ENCODE assay signal across 8 mouse cellular contexts in the genomic region with DNA sequence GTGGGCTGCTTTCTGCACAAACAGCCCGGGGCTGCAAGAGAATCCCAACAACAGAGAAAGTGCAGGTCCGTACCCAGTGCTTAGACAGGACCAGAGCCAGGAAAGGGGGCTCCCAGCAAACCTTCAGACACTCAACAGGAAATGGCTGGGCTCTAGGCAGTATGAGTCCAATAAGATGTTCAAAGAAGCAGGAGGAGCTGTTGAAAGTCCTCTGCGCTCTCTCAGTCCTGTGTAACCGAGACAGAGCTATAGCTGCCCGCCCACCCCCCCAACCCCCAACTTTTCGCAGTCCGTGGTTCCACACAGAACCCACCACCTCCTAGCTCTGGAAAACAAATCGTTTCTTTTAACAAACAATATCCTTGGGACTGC. TPM values are rescaled to one million over a fixed set of nuclear protein-coding genes. Genes with fewer than 3 reads are reported as not detected.
DNase-seq lines count a peak whose midpoint lies in the region; ATAC-seq and TF ChIP-seq lines count a peak whose summit lies in the region.

No protein-coding gene starts in this region.

- no peak for TF ChIP-seq CTCF in kidney, adult 2 months (conservative IDR thresholded peaks at IDR 0.05; ENCODE audit: insufficient read depth, insufficient read length, low read depth, low read length)

- peak overlapping the region; percentile 45; the same call in 1 of the 2 replicates for H3K9ac ChIP-seq in forebrain, embryonic 16.5 days (replicated peaks; ENCODE audit: low read depth, low read length)
- H3K9ac ChIP-seq in limb, embryonic 11.5 days (ENCODE audit: low read length): peak overlapping the region; percentile 77
- H3K9ac ChIP-seq in neural tube, embryonic 13.5 days: peak overlapping the region; percentile 70

- TF ChIP-seq POLR2A in kidney, adult 2 months (IDR thresholded peaks at IDR 0.05; ENCODE audit: low read depth, low read length): no peak

- H3K27ac ChIP-seq in kidney, adult 2 months (ENCODE audit: insufficient read depth, low read depth, low read length): no peak overlapping the region
- H3K27ac ChIP-seq in forebrain, embryonic 16.5 days (ENCODE audit: low read length): no peak overlapping the region
- H3K27ac ChIP-seq in limb, embryonic 11.5 days (replicated peaks; ENCODE audit: low read depth, low read length): peak overlapping the region; percentile 59; the same call in 1 of the 2 replicates
- peak overlapping the region; percentile 57; the same call in 1 of the 2 replicates for H3K27ac ChIP-seq in neural tube, embryonic 13.5 days (replicated peaks)

- DNase-seq in kidney, adult 2 months: no peak
- no peak for DNase-seq in kidney, adult 8-10 months
- DNase-seq in limb, embryonic 11.5 days (ENCODE audit: low spot score): peak; percentile 57
- DNase-seq in spleen, postnatal 4 days (ENCODE audit: low spot score in 2 of 2): no peak
- no peak for DNase-seq in natural killer cell, adult 2 months (ENCODE audit: low spot score in 2 of 2)

- H3K27me3 ChIP-seq in kidney, adult 2 months (replicated peaks; ENCODE audit: control insufficient read depth, insufficient read depth, low read length): peaks cover 2% of the 10 kb centered on the region; the same call in 1 of the 2 replicates
- H3K27me3 ChIP-seq in forebrain, embryonic 16.5 days (replicated peaks; ENCODE audit: control insufficient read depth, insufficient read depth, low read length): peaks cover 6% of the 10 kb centered on the region
- H3K27me3 ChIP-seq in limb, embryonic 11.5 days (ENCODE audit: control insufficient read depth, insufficient read depth, low read length): no peaks in the 10 kb centered on the region
- H3K27me3 ChIP-seq in neural tube, embryonic 13.5 days: peaks cover 35% of the 10 kb centered on the region

- ATAC-seq in forebrain, embryonic 16.5 days: peak; percentile 21
- 0 out of 2 replicates have a peak, but pooled peaks have one; percentile 63 for ATAC-seq in limb, embryonic 11.5 days (ENCODE audit: insufficient number of reproducible peaks, low FRiP score, low TSS enrichment, low read depth)
- ATAC-seq in neural tube, embryonic 13.5 days (ENCODE audit: low read depth): peak; percentile 41
- no peak for ATAC-seq in megakaryocyte-erythroid progenitor cell, adult 5-6 weeks (replicated peaks; ENCODE audit: low FRiP score, low TSS enrichment, poor library complexity, severe bottlenecking)

- H3K4me2 ChIP-seq in forebrain, embryonic 16.5 days (ENCODE audit: low read length): peak overlapping the region; percentile 82
- peak overlapping the region; percentile 86 for H3K4me2 ChIP-seq in limb, embryonic 11.5 days (ENCODE audit: low read depth, severe bottlenecking)
- peak overlapping the region; percentile 99 for H3K4me2 ChIP-seq in neural tube, embryonic 13.5 days

- no peaks in the 10 kb centered on the region for H3K4me1 ChIP-seq in kidney, adult 2 months (ENCODE audit: control insufficient read depth, insufficient read depth, low read length)
- H3K4me1 ChIP-seq in forebrain, embryonic 16.5 days (replicated peaks; ENCODE audit: control insufficient read depth, insufficient read depth, low read length): peaks cover 12% of the 10 kb centered on the region
- 0 out of 2 replicates have a peak, but pooled peaks cover 4% of the 10 kb centered on the region for H3K4me1 ChIP-seq in limb, embryonic 11.5 days (ENCODE audit: control insufficient read depth, insufficient read depth, low read length)
- peaks cover 20% of the 10 kb centered on the region for H3K4me1 ChIP-seq in neural tube, embryonic 13.5 days (replicated peaks)

- 5% methylated on average over 8 of the region's 8 CpGs for WGBS in kidney, adult 2 months
- 2% methylated on average over 8 of the region's 8 CpGs for WGBS in forebrain, embryonic 16.5 days
- 0% methylated on average over 8 of the region's 8 CpGs for WGBS in limb, embryonic 11.5 days
- WGBS in neural tube, embryonic 13.5 days: under 1% methylated on average over 8 of the region's 8 CpGs

- no peaks in the 10 kb centered on the region for H3K9me3 ChIP-seq in forebrain, embryonic 16.5 days (ENCODE audit: control insufficient read depth, low read length)
- H3K9me3 ChIP-seq in limb, embryonic 11.5 days (ENCODE audit: control insufficient read depth, low read length): no peaks in the 10 kb centered on the region
- no peaks in the 10 kb centered on the region for H3K9me3 ChIP-seq in neural tube, embryonic 13.5 days

- H3K4me3 ChIP-seq in kidney, adult 2 months (ENCODE audit: insufficient read depth, low read depth, low read length): peak overlapping the region; percentile 63
- H3K4me3 ChIP-seq in forebrain, embryonic 16.5 days (replicated peaks; ENCODE audit: low read length): peak overlapping the region; percentile 47
- H3K4me3 ChIP-seq in limb, embryonic 11.5 days (ENCODE audit: low read depth, low read length): peak overlapping the region; percentile 69
- peak overlapping the region; percentile 63 for H3K4me3 ChIP-seq in neural tube, embryonic 13.5 days

- H3K36me3 ChIP-seq in kidney, adult 2 months (ENCODE audit: control insufficient read depth, insufficient read depth, low read length): no peaks in the 10 kb centered on the region
- H3K36me3 ChIP-seq in forebrain, embryonic 16.5 days (ENCODE audit: control insufficient read depth, insufficient read depth): no peaks in the 10 kb centered on the region
- H3K36me3 ChIP-seq in limb, embryonic 11.5 days (ENCODE audit: control insufficient read depth, insufficient read depth, low read length): no peaks in the 10 kb centered on the region
- no peaks in the 10 kb centered on the region for H3K36me3 ChIP-seq in neural tube, embryonic 13.5 days

RNA-seq across cellular contexts. Expression of a gene that starts 0.8 kb away (rescaled TPM):
- polyA plus RNA-seq in kidney, adult 2 months (2012; rRNA removed): 6.8 and 7.8 TPM in 2 replicates
- polyA plus RNA-seq in forebrain, embryonic 16.5 days (2015; fragmentation: Nextera tagmentation; extraction: Ambion mirVana): 5.8 and 7.7 TPM in 2 replicates
- 13.5 and 18.6 TPM in 2 replicates for polyA plus RNA-seq in limb, embryonic 11.5 days (2014; fragmentation: Nextera tagmentation; extraction: Ambion mirVana)
- polyA plus RNA-seq in neural tube, embryonic 13.5 days (2015; fragmentation: Nextera tagmentation; extraction: Ambion mirVana): 15.7 and 15.8 TPM in 2 replicates
- not detected in 2 replicates for total RNA-seq in megakaryocyte-erythroid progenitor cell, adult 5-6 weeks (2014; fragmentation: Nextera tagmentation)
- total RNA-seq in megakaryocyte-erythroid progenitor cell, adult 5-6 weeks (2017): not detected in 2 replicates

Comparison
In these comparisons a context has a peak if more than half of its experiments do, and no peak if none do; other contexts are left out.
1. H3K27ac ChIP-seq: peak in limb, embryonic 11.5 days (single experiment) and neural tube, embryonic 13.5 days (single experiment); none in kidney, adult 2 months (single experiment) and forebrain, embryonic 16.5 days (single experiment).
2. Peak in every context shown above with its lines, with median percentiles within 50 percentile points of each other: H3K4me3 ChIP-seq, H3K4me2 ChIP-seq and H3K9ac ChIP-seq.